Comparison of ENCODE assay signal across 8 mouse cellular contexts in the genomic region with DNA sequence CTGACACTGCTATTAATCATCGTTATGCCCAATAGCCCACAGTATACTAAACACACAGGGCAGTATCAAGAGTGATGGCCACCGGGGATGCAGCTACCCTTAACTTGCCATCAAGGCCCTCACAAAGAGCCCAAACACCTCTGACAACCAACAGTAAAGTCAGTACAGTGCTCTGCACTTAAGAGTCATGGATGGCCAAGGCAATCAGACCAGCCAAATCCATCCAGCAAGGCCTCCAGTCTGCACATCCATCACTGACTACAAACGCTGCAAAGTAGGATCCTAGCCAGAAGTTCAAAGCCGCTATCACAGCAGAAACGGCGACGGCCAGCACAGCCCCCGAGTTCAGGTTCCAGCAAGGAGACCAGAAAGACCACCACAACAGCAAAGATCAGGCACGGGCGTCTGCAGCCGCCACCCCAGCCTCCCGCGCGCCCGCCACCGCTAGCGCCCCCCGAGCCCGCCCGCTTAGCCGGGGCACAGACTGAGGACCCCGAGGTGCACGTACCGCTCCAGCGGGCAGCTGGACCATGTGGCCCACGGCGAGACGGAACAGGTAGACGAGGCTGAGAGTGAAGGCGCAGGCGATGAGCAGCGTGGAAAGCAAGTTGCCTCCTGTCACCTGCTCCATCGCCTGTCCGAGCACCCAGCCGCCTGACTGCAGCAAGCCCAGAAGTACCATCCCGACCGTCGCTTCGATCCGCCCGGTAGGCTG. TPM values are rescaled to one million over a fixed set of nuclear protein-coding genes. Genes with fewer than 3 reads are reported as not detected.
DNase-seq lines count a peak whose midpoint lies in the region; ATAC-seq lines count a peak whose summit lies in the region.

No protein-coding gene starts in this region.

- peak overlapping the region; percentile 94 for H3K4me3 ChIP-seq in heart, embryonic 13.5 days
- peak overlapping the region; percentile 87 for H3K4me3 ChIP-seq in liver, embryonic 16.5 days (ENCODE audit: low read depth, low read length)
- H3K4me3 ChIP-seq in stomach, embryonic 16.5 days (replicated peaks; ENCODE audit: low read length), result peak overlapping the region; percentile 73

- peak overlapping the region; percentile 93 for H3K9ac ChIP-seq in heart, embryonic 13.5 days
- H3K9ac ChIP-seq in liver, embryonic 16.5 days (ENCODE audit: low read depth, low read length), result peak overlapping the region; percentile 76
- peak overlapping the region; percentile 81 for H3K9ac ChIP-seq in stomach, embryonic 16.5 days (ENCODE audit: low read length)

- peaks cover 19% of the 10 kb centered on the region for H3K4me1 ChIP-seq in heart, embryonic 13.5 days
- H3K4me1 ChIP-seq in liver, embryonic 16.5 days (ENCODE audit: control insufficient read depth, low read depth, low read length), result peaks cover 3% of the 10 kb centered on the region
- peaks cover 7% of the 10 kb centered on the region for H3K4me1 ChIP-seq in stomach, embryonic 16.5 days (ENCODE audit: control insufficient read depth, insufficient read depth, low read length)

- no peak for DNase-seq in heart, adult 18-20 months
- peak; percentile 69 for DNase-seq in thymus, postnatal 4 days
- no peak for DNase-seq in thymus, postnatal 14 days
- no peak for DNase-seq in frontal cortex, postnatal 36 days (ENCODE audit: low spot score in 2 of 2)

- no peaks in the 10 kb centered on the region for H3K27me3 ChIP-seq in heart, embryonic 13.5 days (replicated peaks)
- no peaks in the 10 kb centered on the region for H3K27me3 ChIP-seq in liver, embryonic 16.5 days (ENCODE audit: control insufficient read depth, insufficient read depth, low read depth, low read length)
- H3K27me3 ChIP-seq in stomach, embryonic 16.5 days (ENCODE audit: control insufficient read depth, insufficient read depth, low read length), result no peaks in the 10 kb centered on the region

- H3K27ac ChIP-seq in heart, embryonic 13.5 days (replicated peaks), result peak overlapping the region; percentile 96
- peak overlapping the region; percentile 88 for H3K27ac ChIP-seq in liver, embryonic 16.5 days (ENCODE audit: low read length)
- peak overlapping the region; percentile 96 for H3K27ac ChIP-seq in stomach, embryonic 16.5 days (ENCODE audit: low read length)

- ATAC-seq in heart, embryonic 13.5 days (ENCODE audit: extremely low read depth, insufficient number of reproducible peaks, low FRiP score, low TSS enrichment), result peak; percentile 29
- ATAC-seq in granulocyte monocyte progenitor cell, adult 5-6 weeks (replicated peaks; ENCODE audit: poor library complexity, severe bottlenecking), result peak; percentile 23
- ATAC-seq in liver, embryonic 16.5 days (ENCODE audit: low read depth), result peak; percentile 7; the same call in 1 of the 2 replicates
- no peak for ATAC-seq in stomach, embryonic 16.5 days (ENCODE audit: insufficient read depth, low FRiP score)

- peak overlapping the region; percentile 84 for H3K4me2 ChIP-seq in heart, embryonic 13.5 days
- H3K4me2 ChIP-seq in liver, embryonic 16.5 days (ENCODE audit: low read depth, low read length), result peak overlapping the region; percentile 96
- H3K4me2 ChIP-seq in stomach, embryonic 16.5 days (ENCODE audit: low read depth, low read length), result peak overlapping the region; percentile 67

- peaks cover 38% of the 10 kb centered on the region for H3K36me3 ChIP-seq in heart, embryonic 13.5 days
- peaks cover 5% of the 10 kb centered on the region; the same call in 1 of the 2 replicates for H3K36me3 ChIP-seq in liver, embryonic 16.5 days (ENCODE audit: control insufficient read depth, insufficient read depth)
- H3K36me3 ChIP-seq in stomach, embryonic 16.5 days (ENCODE audit: control insufficient read depth, insufficient read depth, low read length), result peaks cover 29% of the 10 kb centered on the region

- WGBS in heart, embryonic 13.5 days, result 1% methylated on average over 41 of the region's 41 CpGs
- 1% methylated on average over 40 of the region's 41 CpGs for WGBS in liver, embryonic 16.5 days (ENCODE audit: insufficient replicate concordance)
- WGBS in stomach, embryonic 16.5 days, result under 1% methylated on average over 41 of the region's 41 CpGs

- no peaks in the 10 kb centered on the region for H3K9me3 ChIP-seq in heart, embryonic 13.5 days
- no peaks in the 10 kb centered on the region for H3K9me3 ChIP-seq in liver, embryonic 16.5 days (replicated peaks; ENCODE audit: control insufficient read depth, low read length)
- no peaks in the 10 kb centered on the region for H3K9me3 ChIP-seq in stomach, embryonic 16.5 days (replicated peaks; ENCODE audit: control insufficient read depth, low read length)

RNA-seq across cellular contexts. Expression of a gene that starts 0.8 kb away (rescaled TPM):
- 32.8 and 33.1 TPM in 2 replicates for polyA plus RNA-seq in heart, embryonic 13.5 days (2015; fragmentation: Nextera tagmentation; extraction: Ambion mirVana)
- 1 to 10 TPM; 6.4 to 7.3 TPM for total RNA-seq in heart, adult 18-20 months (2021)
- total RNA-seq in granulocyte monocyte progenitor cell, adult 5-6 weeks (2014; fragmentation: Nextera tagmentation), result 5.5 and 12.9 TPM in 2 replicates
- 17.6 and 20.3 TPM in 2 replicates for total RNA-seq in granulocyte monocyte progenitor cell, adult 5-6 weeks (2017)
- 62.3 and 64.9 TPM in 2 replicates for polyA plus RNA-seq in liver, embryonic 16.5 days (2015; fragmentation: Nextera tagmentation; extraction: Ambion mirVana)
- 87.3 and 95.2 TPM in 2 replicates for polyA plus RNA-seq in stomach, embryonic 16.5 days (2015; fragmentation: Nextera tagmentation; extraction: Ambion mirVana)
